Mouse (Mus musculus) hematopoietic stem cell, adult 5-6 weeks (primary cell): ENCODE results near the gene Mnat1. TPM values are rescaled to one million over a fixed set of nuclear protein-coding genes. Genes with fewer than 3 reads are reported as not detected.

ENCODE experiments used
- total RNA-seq: library from RNA; stranded (forward); fragments of 172-1452, 232-1000 nt; gene quantifications from 2 replicates; pipeline ENCODE4 v1.2.3, GENCODE M21; 2017

The Mnat1 gene
- total RNA-seq, 1 experiment from 2014 or later, result 55.1 TPM

Other genes with a start within 250 kb of the Mnat1 start
- gene Six6, start 183.8 kb upstream of the Mnat1 start, total RNA-seq, result not detected in 2 replicates
- gene 4930447C04Rik, start 182.9 kb upstream of the Mnat1 start, total RNA-seq, result 11.9 and 23.3 TPM in 2 replicates
- not detected in 2 replicates for gene Six1, start 69.8 kb upstream of the Mnat1 start, total RNA-seq
- gene Six4, start 10.3 kb upstream of the Mnat1 start, total RNA-seq, result not detected in 2 replicates
- 29.6 and 38.1 TPM in 2 replicates for gene Trmt5, start 163.0 kb downstream of the Mnat1 start, total RNA-seq
- gene Slc38a6, start 163.1 kb downstream of the Mnat1 start, total RNA-seq, result 3.6 and 8.2 TPM in 2 replicates